Mouse (Mus musculus): ENCODE measurements around the gene Sos1.

GRCm38 (mm10) chr17:80345277-80345676, 135.0 kb downstream of the Sos1 start:
- TF ChIP-seq TAL1 (conservative IDR thresholded peaks at IDR 0.05; ENCODE audit: low read depth, low read length) (no peak), CTCF (IDR thresholded peaks at IDR 0.05; ENCODE audit: low read depth, low read length) (no peak)

Data from G1E (cell line).